ENCODE assay signal across 26 mouse cellular contexts in the genomic region with DNA sequence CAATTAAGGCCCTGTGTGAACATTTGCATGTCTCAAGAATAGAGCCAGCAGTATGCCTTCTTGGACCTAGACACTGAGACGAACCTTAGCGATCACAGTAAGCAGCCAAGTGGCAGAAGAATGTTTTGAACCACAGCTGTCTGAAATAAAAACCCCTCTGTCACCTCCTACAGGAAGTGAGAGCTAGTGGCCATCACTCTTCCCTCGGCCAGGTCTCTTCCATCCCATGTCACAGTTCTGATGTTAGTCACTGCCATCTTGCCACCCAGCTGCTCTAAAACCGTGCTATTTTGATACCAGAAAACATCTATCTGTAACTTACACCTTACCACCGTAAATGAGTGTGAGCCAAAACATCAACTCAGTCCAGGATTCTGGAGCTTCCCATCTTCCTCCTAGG.
"Had no signal": no experiment of that assay in that cellular context is flagged by ENCODE, and none has a peak within 500 bp of the region (broad histone marks: within the 10 kb centered on the region; RNA-seq: fewer than 3 reads in every experiment).

No protein-coding gene starts in this region.

- H3K36me3 ChIP-seq: heart, embryonic 12.5 days; heart, embryonic 13.5 days; heart, embryonic 15.5 days; hindbrain, embryonic 10.5 days; hindbrain, embryonic 12.5 days; hindbrain, embryonic 13.5 days; hindbrain, embryonic 15.5 days; intestine, embryonic 15.5 days; kidney, embryonic 15.5 days had no signal

- H3K9ac ChIP-seq: heart, embryonic 12.5 days; heart, embryonic 13.5 days; heart, embryonic 15.5 days; hindbrain, embryonic 12.5 days; hindbrain, embryonic 13.5 days; hindbrain, embryonic 14.5 days; hindbrain, embryonic 15.5 days; intestine, embryonic 15.5 days; kidney, embryonic 15.5 days had no signal

- H3K4me1 ChIP-seq: heart, embryonic 12.5 days; heart, embryonic 13.5 days; heart, embryonic 15.5 days; hindbrain, embryonic 12.5 days; hindbrain, embryonic 13.5 days; hindbrain, embryonic 15.5 days; intestine, embryonic 15.5 days; kidney, embryonic 15.5 days had no signal

- H3K4me3 ChIP-seq: heart, embryonic 12.5 days; heart, embryonic 13.5 days; heart, embryonic 15.5 days; hindbrain, embryonic 10.5 days; hindbrain, embryonic 12.5 days; hindbrain, embryonic 13.5 days; hindbrain, embryonic 15.5 days; intestine, embryonic 15.5 days; kidney, embryonic 15.5 days; layer of hippocampus, adult 2 months; left cerebral cortex, adult 2 months had no signal

- H3K27me3 ChIP-seq: heart, embryonic 12.5 days; heart, embryonic 13.5 days; heart, embryonic 15.5 days; hindbrain, embryonic 12.5 days; hindbrain, embryonic 13.5 days; hindbrain, embryonic 15.5 days; intestine, embryonic 15.5 days; kidney, embryonic 15.5 days had no signal

- H3K27ac ChIP-seq: heart, embryonic 13.5 days; heart, embryonic 15.5 days; hindbrain, embryonic 10.5 days; hindbrain, embryonic 12.5 days; hindbrain, embryonic 13.5 days; hindbrain, embryonic 14.5 days; hindbrain, embryonic 15.5 days; hindbrain, postnatal 0 days; intestine, embryonic 15.5 days; kidney, embryonic 15.5 days; kidney, postnatal 0 days; layer of hippocampus, adult 2 months; left cerebral cortex, adult 2 months had no signal

- DNase-seq: heart, postnatal 10 days; heart, postnatal 14 days; heart, postnatal 36 days; heart, postnatal 4 days; kidney, adult 11 months; kidney, adult 18-20 months; kidney, adult 8-10 months; kidney, adult 9 months; kidney, postnatal 25 days; kidney, postnatal 36 days; layer of hippocampus, adult 9-11 months; layer of hippocampus, postnatal 36 days had no signal

- H3K4me2 ChIP-seq: heart, embryonic 12.5 days; heart, embryonic 13.5 days; heart, embryonic 15.5 days; hindbrain, embryonic 12.5 days; hindbrain, embryonic 13.5 days; hindbrain, embryonic 14.5 days; hindbrain, embryonic 15.5 days; intestine, embryonic 15.5 days; kidney, embryonic 15.5 days had no signal

- H3K9me3 ChIP-seq: hindbrain, embryonic 13.5 days; hindbrain, embryonic 15.5 days; intestine, embryonic 15.5 days had no signal
